Comparison of ENCODE assay signal across 10 mouse cellular contexts in genomic region chr2:23006219-23006618, GRCm38 (mm10). TPM values are rescaled to one million over a fixed set of nuclear protein-coding genes. Genes with fewer than 3 reads are reported as not detected.
DNase-seq lines count a peak whose midpoint lies in the region; ATAC-seq and TF ChIP-seq lines count a peak whose summit lies in the region.
"Had no signal": no experiment of that assay in that cellular context is flagged by ENCODE, and none has a peak within 500 bp of the region (broad histone marks: within the 10 kb centered on the region; RNA-seq: fewer than 3 reads in every experiment).

No protein-coding gene starts in this region.

- no peak overlapping the region for H3K4me3 ChIP-seq in lung, postnatal 0 days (ENCODE audit: low read depth, low read length)
- H3K4me3 ChIP-seq: embryonic facial prominence, embryonic 13.5 days; liver, embryonic 15.5 days had no signal

- DNase-seq in adrenal gland, postnatal 14 days: peak; percentile 16
- DNase-seq in adrenal gland, postnatal 25 days: no peak
- no peak for DNase-seq in lung, postnatal 0 days (ENCODE audit: low spot score)
- DNase-seq in lung, postnatal 14 days: no peak
- peak; percentile 27 for DNase-seq in brain, adult 2 months (ENCODE audit: low read depth, low spot score)
- DNase-seq in thymus, postnatal 4 days: no peak
- DNase-seq in layer of hippocampus, postnatal 25 days (ENCODE audit: extremely low spot score in 1 of 2, low spot score in 1 of 2): no peak

- no peaks in the 10 kb centered on the region for H3K9me3 ChIP-seq in lung, postnatal 0 days (ENCODE audit: low read length)
- H3K9me3 ChIP-seq: embryonic facial prominence, embryonic 13.5 days; liver, embryonic 15.5 days had no signal

- 0 out of 2 replicates have a peak, but pooled peaks cover 2% of the 10 kb centered on the region for H3K4me1 ChIP-seq in lung, postnatal 0 days (ENCODE audit: insufficient read depth, low read depth, low read length)
- H3K4me1 ChIP-seq: embryonic facial prominence, embryonic 13.5 days had no signal

- H3K4me2 ChIP-seq in lung, postnatal 0 days (replicated peaks; ENCODE audit: low read depth, low read length): no peak overlapping the region
- H3K4me2 ChIP-seq: embryonic facial prominence, embryonic 13.5 days; liver, embryonic 15.5 days had no signal

- H3K27me3 ChIP-seq in lung, postnatal 0 days (replicated peaks; ENCODE audit: insufficient read depth, low read length): no peaks in the 10 kb centered on the region
- H3K27me3 ChIP-seq: embryonic facial prominence, embryonic 13.5 days; liver, embryonic 15.5 days had no signal

- no peaks in the 10 kb centered on the region for H3K36me3 ChIP-seq in lung, postnatal 0 days (ENCODE audit: insufficient read depth, low read length)

- 45% methylated on average over 6 of the region's 6 CpGs for WGBS in lung, postnatal 0 days

- no peak overlapping the region for H3K9ac ChIP-seq in lung, postnatal 0 days (replicated peaks; ENCODE audit: low read depth)
- H3K9ac ChIP-seq: embryonic facial prominence, embryonic 13.5 days; liver, embryonic 15.5 days had no signal

- peak; percentile 61 for ATAC-seq in lung, postnatal 0 days
- peak; percentile 48; the same call in 1 of the 2 replicates for ATAC-seq in megakaryocyte-erythroid progenitor cell, adult 5-6 weeks (replicated peaks; ENCODE audit: low FRiP score, low TSS enrichment, poor library complexity, severe bottlenecking)

- H3K27ac ChIP-seq in lung, postnatal 0 days (ENCODE audit: low read length): peak overlapping the region; percentile 1; the same call in 1 of the 2 replicates
- H3K27ac ChIP-seq: embryonic facial prominence, embryonic 13.5 days; liver, embryonic 15.5 days had no signal

- no peak for TF ChIP-seq EP300 in lung, postnatal 0 days (IDR thresholded peaks at IDR 0.05)

- no peak for TF ChIP-seq CTCF in lung, postnatal 0 days (IDR thresholded peaks at IDR 0.05)

RNA-seq across cellular contexts. Expression of gene Abi1, which starts 33.8 kb away (rescaled TPM):
- 66.9 and 67.6 TPM in 2 replicates for total RNA-seq in adrenal gland, postnatal 14 days (2021)
- total RNA-seq in adrenal gland, postnatal 25 days (2021): 74.8 and 75.6 TPM in 2 replicates
- polyA plus RNA-seq in lung, postnatal 0 days (2015; fragmentation: Nextera tagmentation; extraction: Ambion mirVana): 51.5 and 54.0 TPM in 2 replicates
- 49.1 and 70.0 TPM in 2 replicates for total RNA-seq in megakaryocyte-erythroid progenitor cell, adult 5-6 weeks (2014; fragmentation: Nextera tagmentation)
- 77.0 and 113 TPM in 2 replicates for total RNA-seq in megakaryocyte-erythroid progenitor cell, adult 5-6 weeks (2017)
- 100 to 1,000 TPM; 221 to 244 TPM for total RNA-seq in layer of hippocampus, postnatal 25 days (2021)

Comparison
In these comparisons a context has a peak if more than half of its experiments do, and no peak if none do; other contexts are left out.
1. DNase-seq: peak in adrenal gland, postnatal 14 days (single experiment) and brain, adult 2 months (single experiment); none in adrenal gland, postnatal 25 days (single experiment), lung, postnatal 0 days (single experiment), lung, postnatal 14 days (single experiment), thymus, postnatal 4 days (single experiment) and layer of hippocampus, postnatal 25 days (0 of 2).